Mouse (Mus musculus) heart, adult 2 months (tissue): ENCODE measurements at regions not wholly inside any gene's neighbourhood (a gene's known extent, or its start where the extent isn't known, plus 50 kb on each side); places are given as distances from the start of the nearest gene placed in this dataset.

Experiments
- CTCF ChIP-seq: fragments of 200-600 bp; IDR thresholded peaks from 2 replicates; pipeline ENCODE4 v1.8.1; 2022; ENCODE audit warnings: antibody characterized with exemption, mild to moderate bottlenecking, moderate library complexity
- EP300 ChIP-seq: fragments of 200-500 bp; IDR thresholded peaks from 2 replicates; pipeline ENCODE4 v1.6.1; 2011; ENCODE audit warnings: low read depth, low read length, control low read depth; ENCODE audit not compliant: insufficient read depth
- POLR2A ChIP-seq: fragments of 200-500 bp; IDR thresholded peaks from 2 replicates; pipeline ENCODE4 v1.6.1; 2011; ENCODE audit warnings: mild to moderate bottlenecking, low read depth, low read length, control low read depth; ENCODE audit not compliant: insufficient read depth

- TF ChIP-seq CTCF (no peak), POLR2A (no peak), EP300 (no peak)
Measured at GRCm38 (mm10) chr12:9948784-9949183, 378.9 kb downstream of the Osr1 start.
